Mouse (Mus musculus) heart, adult 2 months (tissue): Measurements from ENCODE around the gene B9d2. TPM values are rescaled to one million over a fixed set of nuclear protein-coding genes. Genes with fewer than 3 reads are reported as not detected.
A peak's percentile ranks its signal among the peaks of the same experiment; 100 is the strongest.

ENCODE experiments used
- DNase-seq, 2 experiments: peaks; one replicate each; pipeline ENCODE4 v3.0.0; 2021
- H3K27ac ChIP-seq: fragments of 200-600 bp; 2 replicates; pipeline ENCODE4 v1.8.1; 2022
- H3K27me3 ChIP-seq: fragments of 200-500 bp; 2 replicates; pipeline ENCODE4 v1.6.1; 2012; ENCODE audit warnings: mild to moderate bottlenecking, low read length, inconsistent platforms, mixed read lengths; ENCODE audit not compliant: control insufficient read depth, insufficient read depth
- H3K36me3 ChIP-seq: fragments of 200-500 bp; 2 replicates; pipeline ENCODE4 v1.6.1; 2012; ENCODE audit warnings: low read length, inconsistent platforms; ENCODE audit not compliant: control insufficient read depth, insufficient read depth
- H3K4me1 ChIP-seq: fragments of 200-500 bp; 2 replicates; pipeline ENCODE4 v1.6.1; 2011; ENCODE audit warnings: low read length; ENCODE audit not compliant: control insufficient read depth, insufficient read depth
- H3K4me3 ChIP-seq: fragments of 200-600 bp; 2 replicates; pipeline ENCODE4 v1.8.1; 2022
- H3K79me2 ChIP-seq: fragments of 200-500 bp; replicated peaks from 2 replicates; pipeline ENCODE4 v1.6.1; 2012; ENCODE audit warnings: mild to moderate bottlenecking, inconsistent platforms, low read length, moderate library complexity, mixed read lengths; ENCODE audit not compliant: control insufficient read depth, insufficient read depth
- H3K9ac ChIP-seq: fragments of 200-500 bp; 2 replicates; pipeline ENCODE4 v1.6.1; 2012; ENCODE audit warnings: low read depth, mild to moderate bottlenecking, control low read depth, inconsistent platforms, low read length, mixed read lengths
- CTCF ChIP-seq: fragments of 200-600 bp; IDR thresholded peaks from 2 replicates; pipeline ENCODE4 v1.8.1; 2022; ENCODE audit warnings: antibody characterized with exemption, mild to moderate bottlenecking, moderate library complexity
- EP300 ChIP-seq: fragments of 200-500 bp; IDR thresholded peaks from 2 replicates; pipeline ENCODE4 v1.6.1; 2011; ENCODE audit warnings: low read depth, low read length, control low read depth; ENCODE audit not compliant: insufficient read depth
- POLR2A ChIP-seq: fragments of 200-500 bp; IDR thresholded peaks from 2 replicates; pipeline ENCODE4 v1.6.1; 2011; ENCODE audit warnings: mild to moderate bottlenecking, low read depth, low read length, control low read depth; ENCODE audit not compliant: insufficient read depth
- WGBS: fragments of 180-500 bp; shearing (Covaris S2); methylation state at CpG from one replicate; pipeline ENCODE4 v1.1.7; 2018; 5-methylcytosine and 5-hydroxymethylcytosine counted together
- intact Hi-C: fragments of 180-260 bp; cut with DNase I; formaldehyde crosslinking; loops from one replicate; pipeline ENCODE4 v1.15.1; 2025
- polyA plus RNA-seq: library from polyadenylated mRNA; depleted of rRNA; stranded (reverse); fragments of >200 nt; gene quantifications from 2 replicates; pipeline ENCODE4 v1.2.3, GENCODE M21; 2012
- total RNA-seq, 2 experiments: library from RNA; stranded (reverse); gene quantifications; 2 replicates each; pipeline ENCODE4 v1.2.3; 2021

B9d2 gene
- total and polyA plus RNA-seq, 3 experiments: 7.9 to 32.2 (median 10.2) TPM

DNA sequence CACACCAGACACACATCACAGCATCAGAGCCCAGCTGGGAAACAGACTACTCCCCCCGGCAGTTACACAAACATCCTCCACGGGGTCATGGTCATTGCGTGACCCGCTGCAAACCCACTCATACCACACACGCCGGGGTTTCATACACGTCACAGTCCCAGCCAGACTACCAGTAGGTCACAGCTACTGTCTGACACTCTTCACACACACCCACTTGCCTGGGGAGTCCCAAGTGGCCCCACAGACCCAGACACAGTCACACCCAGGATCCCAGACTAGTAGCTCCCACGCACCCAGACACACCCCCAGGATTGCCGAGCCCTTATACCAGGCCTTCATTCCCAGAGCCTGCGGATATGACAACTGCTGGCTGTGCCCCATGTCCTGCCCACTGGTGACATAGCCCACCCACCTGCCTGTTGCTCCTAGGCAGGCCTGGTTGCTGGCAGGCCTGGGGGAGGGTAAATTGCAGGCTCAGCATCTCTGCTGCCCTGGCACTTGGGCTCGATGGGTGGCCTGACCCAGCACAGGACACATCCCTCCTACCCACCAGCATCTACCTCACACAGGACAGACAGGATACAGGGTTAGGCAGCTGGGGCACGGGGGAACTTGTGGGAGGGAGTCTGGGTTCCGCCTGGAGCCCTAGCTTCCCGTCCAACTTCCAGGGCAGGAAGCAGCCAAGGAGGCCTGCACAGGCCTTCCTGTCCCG lies 27.2 kb downstream of the B9d2 start:
- 30% methylated on average over 15 of the region's 15 CpGs for WGBS
- Histone ChIP-seq H3K4me3 (peak overlapping the region; percentile 30), H3K36me3 (peaks cover 8% of the 10 kb centered on the region), H3K27ac (peak overlapping the region; percentile 85), H3K9ac (peak overlapping the region; percentile 9), H3K27me3 (no peaks in the 10 kb centered on the region), H3K4me1 (peaks cover 46% of the 10 kb centered on the region), H3K79me2 (no peaks in the 10 kb centered on the region)
- DNase-seq: peak; percentile 75 to 84
- TF ChIP-seq EP300: peak; percentile 84
- no peak for TF ChIP-seq CTCF
- no peak for TF ChIP-seq POLR2A
- intact Hi-C loops: loop anchor here (1.0 kb wide), 1 partner anchor 18 kb away; no protein-coding TSS in a partner anchor

DNA sequence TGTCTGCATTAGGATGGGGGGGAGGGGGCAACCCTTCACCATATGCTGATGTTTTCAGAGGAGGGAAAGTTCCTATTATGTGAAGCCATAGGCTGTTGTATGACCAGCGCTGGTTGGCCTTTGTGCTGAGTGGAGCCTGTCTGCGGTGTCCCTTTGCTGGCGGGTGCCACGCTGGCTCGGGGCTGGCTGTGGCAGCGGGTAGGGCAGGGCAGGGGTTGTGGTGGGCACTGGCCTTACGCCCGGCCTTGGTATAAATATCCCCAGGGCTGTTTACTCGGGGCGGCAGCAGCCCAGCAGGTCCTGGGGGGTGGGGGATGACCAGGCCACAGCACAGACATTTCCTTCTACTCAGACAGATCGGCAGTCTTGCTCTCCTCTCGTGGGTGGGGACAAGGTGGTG lies 29.4 kb downstream of the B9d2 start:
- TF ChIP-seq CTCF (no peak), POLR2A (no peak), EP300 (no peak)
- no peak overlapping the region for H3K4me3 ChIP-seq
- peaks cover 8% of the 10 kb centered on the region for H3K36me3 ChIP-seq
- peaks cover 42% of the 10 kb centered on the region for H3K4me1 ChIP-seq
- no peaks in the 10 kb centered on the region for H3K79me2 ChIP-seq
- H3K27ac ChIP-seq: peak overlapping the region; percentile 62
- 17% methylated on average over 12 of the region's 12 CpGs for WGBS
- peak overlapping the region; percentile 47 for H3K9ac ChIP-seq
- DNase-seq: peak; percentile 58 to 66
- intact Hi-C loops: no loop called here
- H3K27me3 ChIP-seq: no peaks in the 10 kb centered on the region

DNA sequence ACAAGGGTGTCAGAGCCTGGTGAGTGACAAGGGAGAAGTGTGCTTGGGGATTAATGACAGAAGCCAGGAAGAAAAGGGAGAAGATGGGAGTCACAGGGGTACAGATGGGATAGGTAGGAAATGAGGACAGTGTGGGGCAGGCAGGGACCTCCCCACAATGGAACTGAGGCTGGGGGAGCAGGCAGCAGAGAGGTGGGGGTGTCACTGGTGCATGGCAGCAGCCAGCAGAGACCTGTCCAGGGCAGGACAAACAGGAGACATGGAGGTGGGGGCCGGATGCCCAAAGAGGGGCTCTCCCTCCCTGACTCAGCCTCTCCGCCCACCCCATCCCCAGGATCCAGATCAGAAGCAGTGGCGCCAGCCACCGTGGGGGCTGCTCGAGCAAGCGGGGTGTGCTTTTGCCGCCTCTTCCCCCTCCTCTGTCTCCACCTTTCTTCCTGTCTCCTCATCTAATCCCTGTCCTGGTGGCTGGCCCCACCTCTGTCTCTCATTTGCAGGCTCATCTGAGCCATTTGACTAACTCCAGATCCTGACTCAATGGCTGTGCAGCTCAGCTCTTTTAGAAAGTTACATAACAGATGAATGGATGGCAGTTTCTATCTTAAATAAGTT lies 30.0 kb downstream of the B9d2 start:
- peaks cover 37% of the 10 kb centered on the region for H3K4me1 ChIP-seq

DNA sequence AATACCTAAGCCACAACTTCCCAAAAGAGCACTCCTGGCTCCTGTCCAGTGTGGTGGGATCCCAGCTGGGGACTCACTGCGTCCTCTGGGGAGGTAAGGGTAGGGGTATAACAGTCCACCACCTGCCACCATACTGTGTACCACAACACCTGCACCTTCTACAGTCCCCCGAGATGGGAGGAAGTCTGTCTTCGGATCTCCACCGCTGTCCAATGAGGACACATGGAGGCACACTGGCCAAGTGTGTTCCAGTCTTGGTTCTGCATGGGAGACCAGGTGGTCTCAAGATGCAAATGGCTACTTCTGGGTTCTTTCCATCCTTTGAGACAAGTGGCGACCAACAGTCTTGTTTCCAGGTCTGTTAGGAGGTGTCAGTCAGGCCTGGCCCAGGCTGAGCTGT lies 30.6 kb downstream of the B9d2 start:
- peaks cover 33% of the 10 kb centered on the region for H3K4me1 ChIP-seq
- TF ChIP-seq CTCF (no peak), POLR2A (no peak), EP300 (no peak)
- DNase-seq: peak in 1 of 2 experiments; percentile 34
- H3K27ac ChIP-seq: peak overlapping the region; percentile 62
- H3K27me3 ChIP-seq: no peaks in the 10 kb centered on the region
- WGBS: 60% methylated on average over 5 of the region's 5 CpGs
- no peaks in the 10 kb centered on the region for H3K79me2 ChIP-seq
- peaks cover 4% of the 10 kb centered on the region for H3K36me3 ChIP-seq
- intact Hi-C loops: no loop called here
- H3K9ac ChIP-seq: no peak overlapping the region
- no peak overlapping the region for H3K4me3 ChIP-seq

More for the DNA sequence above, 30.0 kb downstream of the B9d2 start:
- TF ChIP-seq EP300 (no peak), POLR2A (0 out of 2 replicates have a peak, but pooled peaks have one; percentile 14)
- intact Hi-C loops: no loop called here
- Histone ChIP-seq H3K79me2 (no peaks in the 10 kb centered on the region), H3K9ac (peak overlapping the region; percentile 56; the same call in 1 of the 2 replicates), H3K27ac (peak overlapping the region; percentile 62), H3K4me3 (no peak overlapping the region), H3K36me3 (peaks cover 4% of the 10 kb centered on the region), H3K27me3 (no peaks in the 10 kb centered on the region)
- peak in 1 of 2 experiments; percentile 46 for DNase-seq
- WGBS: 24% methylated on average over 7 of the region's 7 CpGs

DNA sequence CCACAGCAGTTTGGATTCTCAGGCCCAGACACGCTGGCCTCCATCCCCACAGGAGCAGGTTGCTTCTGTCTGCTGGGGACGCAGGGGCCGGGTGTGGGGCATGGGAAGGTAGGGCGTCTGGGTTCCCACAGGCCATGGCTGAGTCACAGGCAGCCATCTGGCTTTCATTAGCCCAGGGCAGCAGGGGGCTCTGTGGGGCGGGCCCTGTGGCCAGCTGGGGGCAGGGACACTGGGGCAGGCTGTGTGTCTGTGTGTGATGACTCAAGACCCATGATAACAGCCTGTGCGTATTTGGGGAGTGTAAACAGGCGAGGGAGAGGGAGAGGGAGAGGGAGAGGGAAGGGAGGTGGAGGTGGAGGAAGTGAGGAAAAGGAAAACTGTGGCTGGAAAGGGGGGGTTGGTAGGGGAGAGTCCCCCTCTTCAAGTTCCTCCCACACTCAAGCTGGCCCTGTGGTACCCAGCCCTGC lies 31.2 kb downstream of the B9d2 start:
- Histone ChIP-seq H3K4me3 (no peak overlapping the region), H3K27ac (peak overlapping the region; percentile 62), H3K36me3 (no peaks in the 10 kb centered on the region), H3K79me2 (no peaks in the 10 kb centered on the region), H3K4me1 (peaks cover 29% of the 10 kb centered on the region), H3K27me3 (no peaks in the 10 kb centered on the region), H3K9ac (no peak overlapping the region)
- peak; percentile 74 to 82 for DNase-seq
- TF ChIP-seq EP300 (0 out of 2 replicates have a peak, but pooled peaks have one; percentile 36), CTCF (no peak), POLR2A (0 out of 2 replicates have a peak, but pooled peaks have one; percentile 14)
- WGBS: 26% methylated on average over 7 of the region's 7 CpGs
- intact Hi-C loops: no loop called here

DNA sequence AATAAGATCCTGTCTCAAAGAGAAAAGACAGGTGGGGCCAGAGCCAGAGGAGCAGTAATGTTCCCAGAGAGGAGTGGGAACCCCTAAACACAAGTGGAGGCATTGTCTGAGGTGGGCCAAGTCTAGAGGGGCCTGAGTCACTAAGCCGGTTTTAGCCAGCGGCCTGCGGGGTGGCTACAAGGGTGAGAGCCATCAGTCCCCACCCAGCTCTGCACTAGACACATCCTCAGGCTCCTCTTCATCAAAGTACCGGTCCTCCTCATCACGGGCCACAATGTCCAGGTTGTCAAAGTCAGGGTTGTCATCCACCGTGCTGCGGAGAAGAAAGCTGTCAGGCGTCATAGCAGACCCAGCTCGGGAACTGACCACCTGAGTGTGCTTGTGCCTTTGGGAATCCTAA lies 32.2 kb downstream of the B9d2 start:
- H3K9ac ChIP-seq: no peak overlapping the region
- intact Hi-C loops: no loop called here
- 89% methylated on average over 9 of the region's 9 CpGs for WGBS

More for the DNA sequence above, 32.2 kb downstream of the B9d2 start:
- TF ChIP-seq POLR2A (no peak), CTCF (no peak), EP300 (no peak)
- H3K36me3 ChIP-seq: no peaks in the 10 kb centered on the region; the same call in 1 of the 2 replicates
- no peaks in the 10 kb centered on the region for H3K27me3 ChIP-seq
- peaks cover 21% of the 10 kb centered on the region for H3K4me1 ChIP-seq
- DNase-seq: no peak
- no peak overlapping the region; the same call in 1 of the 2 replicates for H3K27ac ChIP-seq
- H3K79me2 ChIP-seq: no peaks in the 10 kb centered on the region
- no peak overlapping the region for H3K4me3 ChIP-seq
